Comparison of ENCODE assay signal across 8 mouse cellular contexts in genomic region chr2:70823434-70823833, GRCm38 (mm10). TPM values are rescaled to one million over a fixed set of nuclear protein-coding genes. Genes with fewer than 3 reads are reported as not detected.
A peak's percentile ranks its signal among the peaks of the same experiment; 100 is the strongest.
DNase-seq lines count a peak whose midpoint lies in the region; ATAC-seq and TF ChIP-seq lines count a peak whose summit lies in the region.

No protein-coding gene starts in this region.

- H3K9ac ChIP-seq in heart, embryonic 11.5 days (ENCODE audit: low read depth, low read length) = no peak overlapping the region
- H3K9ac ChIP-seq in MEL (ENCODE audit: control insufficient read depth, low read depth, low read length, poor library complexity, severe bottlenecking) = peak overlapping the region; percentile 99
- H3K9ac ChIP-seq in hindbrain, embryonic 13.5 days = no peak overlapping the region

- no peaks in the 10 kb centered on the region for H3K9me3 ChIP-seq in heart, embryonic 11.5 days (replicated peaks; ENCODE audit: control insufficient read depth, low read length)
- H3K9me3 ChIP-seq in MEL (replicated peaks; ENCODE audit: insufficient read depth, low read length) = no peaks in the 10 kb centered on the region
- no peaks in the 10 kb centered on the region for H3K9me3 ChIP-seq in hindbrain, embryonic 13.5 days
- H3K9me3 ChIP-seq in midbrain, embryonic 10.5 days (replicated peaks) = no peaks in the 10 kb centered on the region

- H3K27me3 ChIP-seq in heart, embryonic 11.5 days (ENCODE audit: control insufficient read depth, insufficient read depth, low read length) = no peaks in the 10 kb centered on the region
- H3K27me3 ChIP-seq in MEL (ENCODE audit: control insufficient read depth in 1 of 2, insufficient read depth in 2 of 2, low read length in 2 of 2) = no peaks in the 10 kb centered on the region
- no peaks in the 10 kb centered on the region for H3K27me3 ChIP-seq in hindbrain, embryonic 13.5 days
- H3K27me3 ChIP-seq in midbrain, embryonic 10.5 days (ENCODE audit: low read depth, poor library complexity, severe bottlenecking) = no peaks in the 10 kb centered on the region

- no peak for TF ChIP-seq CTCF in MEL (IDR thresholded peaks at IDR 0.05 in 2 of 3, conservative IDR thresholded peaks at IDR 0.05 in 1 of 3; ENCODE audit: control insufficient read depth in 1 of 3, insufficient read depth in 1 of 3, low read depth in 2 of 3, low read length in 3 of 3, poor library complexity in 1 of 3, severe bottlenecking in 1 of 3)

- H3K4me3 ChIP-seq in heart, embryonic 11.5 days (ENCODE audit: low read depth, low read length) = peak overlapping the region; percentile 94
- H3K4me3 ChIP-seq in MEL (ENCODE audit: control insufficient read depth in 1 of 2, insufficient read depth in 1 of 2, low read depth in 2 of 2, low read length in 2 of 2) = peak overlapping the region; percentile 54 to 89
- H3K4me3 ChIP-seq in hindbrain, embryonic 13.5 days = peak overlapping the region; percentile 93
- peak overlapping the region; percentile 93 for H3K4me3 ChIP-seq in midbrain, embryonic 10.5 days

- TF ChIP-seq POLR2A in MEL (IDR thresholded peaks at IDR 0.05; ENCODE audit: control insufficient read depth in 1 of 2, insufficient read depth in 1 of 2, low read depth in 1 of 2, low read length in 2 of 2, poor library complexity in 1 of 2) = no peak

- peaks cover 13% of the 10 kb centered on the region for H3K4me1 ChIP-seq in heart, embryonic 11.5 days (ENCODE audit: control insufficient read depth, insufficient read depth, low read length)
- H3K4me1 ChIP-seq in MEL (ENCODE audit: control insufficient read depth in 1 of 2, insufficient read depth in 2 of 2, low read length in 2 of 2) = peaks cover 15 to 19% of the 10 kb centered on the region in 2 experiments
- peaks cover 14% of the 10 kb centered on the region for H3K4me1 ChIP-seq in hindbrain, embryonic 13.5 days (replicated peaks)
- H3K4me1 ChIP-seq in midbrain, embryonic 10.5 days = peaks cover 28% of the 10 kb centered on the region

- H3K36me3 ChIP-seq in heart, embryonic 11.5 days (ENCODE audit: control insufficient read depth, insufficient read depth, low read length) = no peaks in the 10 kb centered on the region
- H3K36me3 ChIP-seq in MEL (ENCODE audit: control insufficient read depth in 1 of 2, insufficient read depth in 2 of 2, low read length in 2 of 2) = peaks cover 0 to 47% of the 10 kb centered on the region in 2 experiments; a peak in 2 of 4 replicates
- no peaks in the 10 kb centered on the region for H3K36me3 ChIP-seq in hindbrain, embryonic 13.5 days
- H3K36me3 ChIP-seq in midbrain, embryonic 10.5 days = no peaks in the 10 kb centered on the region

- TF ChIP-seq RAD21 in MEL (IDR thresholded peaks at IDR 0.05; ENCODE audit: low read depth, low read length) = no peak

- no peak for ATAC-seq in heart, embryonic 11.5 days (replicated peaks; ENCODE audit: insufficient number of reproducible peaks, low FRiP score, low TSS enrichment)
- ATAC-seq in hindbrain, embryonic 13.5 days (ENCODE audit: low FRiP score) = no peak

- H3K79me2 ChIP-seq in MEL (ENCODE audit: control insufficient read depth, insufficient read depth, low read length, poor library complexity) = peaks cover 56% of the 10 kb centered on the region

- 27% methylated on average over 5 of the region's 5 CpGs for WGBS in heart, embryonic 11.5 days (ENCODE audit: insufficient replicate concordance)
- 49% methylated on average over 5 of the region's 5 CpGs for WGBS in hindbrain, embryonic 13.5 days
- 58% methylated on average over 5 of the region's 5 CpGs for WGBS in midbrain, embryonic 10.5 days

- peak in 1 of 2 experiments; percentile 62; a peak in 2 of 4 replicates for TF ChIP-seq EP300 in MEL (IDR thresholded peaks at IDR 0.05; ENCODE audit: low read depth in 1 of 2, low read length in 2 of 2)

- DNase-seq in heart, adult 9 months (ENCODE audit: low spot score in 2 of 2) = no peak
- DNase-seq in MEL (ENCODE audit: low read depth, low spot score) = peak; percentile 48
- no peak for DNase-seq in midbrain, embryonic 10.5 days (ENCODE audit: low spot score)
- DNase-seq in ovary, postnatal 10 days (ENCODE audit: low spot score) = no peak
- no peak for DNase-seq in ovary, postnatal 14 days (ENCODE audit: low spot score)
- no peak for DNase-seq in thymus, postnatal 10 days (ENCODE audit: low spot score in 2 of 2)

- H3K27ac ChIP-seq in heart, embryonic 11.5 days (ENCODE audit: low read depth, low read length) = no peak overlapping the region
- no peak overlapping the region for H3K27ac ChIP-seq in MEL (ENCODE audit: control insufficient read depth, low read depth, low read length)
- H3K27ac ChIP-seq in hindbrain, embryonic 13.5 days = no peak overlapping the region
- H3K27ac ChIP-seq in midbrain, embryonic 10.5 days (replicated peaks) = peak overlapping the region; percentile 100

- peak overlapping the region; percentile 83 for H3K4me2 ChIP-seq in heart, embryonic 11.5 days
- H3K4me2 ChIP-seq in hindbrain, embryonic 13.5 days = peak overlapping the region; percentile 68

TF ChIP-seq in MEL, 35 proteins besides CTCF, POLR2A, EP300 and RAD21:
- TF ChIP-seq TCF12 (IDR thresholded peaks at IDR 0.05; ENCODE audit: low read depth, low read length) (no peak), GATA1 (IDR thresholded peaks at IDR 0.05; ENCODE audit: low read depth, low read length) (peak; percentile 60)

RNA-seq across cellular contexts. Expression of gene Tlk1, which starts 2.1 kb away (rescaled TPM):
- 34.2 and 39.4 TPM in 2 replicates for polyA plus RNA-seq in heart, embryonic 11.5 days (2014; fragmentation: Nextera tagmentation; extraction: Ambion mirVana)
- total RNA-seq in MEL (2012; rRNA removed) = 20.5 and 23.6 TPM in 2 replicates
- polyA plus RNA-seq in MEL (2012; ENCODE audit: insufficient read depth in 1 of 2, insufficient read length in 2 of 2, low read depth in 1 of 2, low replicate concordance in 2 of 2, missing spikeins in 1 of 2) = 10 to 100 TPM; 56.6 to 57.0 TPM
- 22.2 and 23.8 TPM in 2 replicates for polyA plus RNA-seq in hindbrain, embryonic 13.5 days (2015; fragmentation: Nextera tagmentation; extraction: Ambion mirVana)
- 30.1 and 30.5 TPM in 2 replicates for polyA plus RNA-seq in midbrain, embryonic 10.5 days (2016; fragmentation: Nextera tagmentation; extraction: Ambion mirVana)
